Mouse (Mus musculus): ENCODE data around the gene Brms1.

The Brms1 gene

DNA sequence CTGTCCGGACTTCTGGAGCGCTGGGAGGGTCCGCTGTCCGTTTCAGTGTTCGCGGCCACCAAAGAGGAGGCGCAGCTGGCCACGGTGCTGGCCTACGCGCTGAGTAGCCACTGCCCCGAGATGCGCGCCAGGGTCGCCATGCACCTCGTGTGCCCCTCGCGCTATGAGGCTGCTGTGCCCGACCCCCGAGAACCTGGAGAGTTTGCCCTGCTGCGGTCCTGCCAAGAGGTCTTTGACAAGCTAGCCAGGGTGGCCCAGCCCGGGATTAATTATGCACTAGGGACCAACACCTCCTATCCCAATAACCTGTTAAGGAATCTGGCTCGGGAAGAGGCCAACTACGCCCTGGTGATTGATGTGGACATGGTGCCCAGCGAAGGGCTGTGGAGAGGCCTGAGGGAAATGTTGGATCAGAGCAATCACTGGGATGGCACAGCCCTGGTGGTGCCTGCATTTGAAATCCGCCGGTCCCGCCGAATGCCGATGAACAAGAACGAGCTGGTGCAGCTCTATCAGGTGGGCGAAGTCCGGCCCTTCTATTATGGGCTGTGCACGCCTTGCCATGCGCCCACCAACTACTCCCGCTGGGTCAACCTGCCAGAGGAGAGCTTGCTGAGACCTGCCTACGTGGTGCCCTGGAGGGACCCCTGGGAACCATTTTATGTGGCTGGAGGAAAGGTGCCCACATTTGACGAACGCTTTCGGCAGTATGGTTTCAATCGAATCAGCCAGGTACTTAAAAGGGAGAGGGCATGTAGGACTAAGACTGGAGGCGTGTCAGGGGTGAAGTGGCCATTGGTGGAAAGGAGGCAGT lies 1.6 kb upstream of the Brms1 start:
- DNase-seq: no peak

DNA sequence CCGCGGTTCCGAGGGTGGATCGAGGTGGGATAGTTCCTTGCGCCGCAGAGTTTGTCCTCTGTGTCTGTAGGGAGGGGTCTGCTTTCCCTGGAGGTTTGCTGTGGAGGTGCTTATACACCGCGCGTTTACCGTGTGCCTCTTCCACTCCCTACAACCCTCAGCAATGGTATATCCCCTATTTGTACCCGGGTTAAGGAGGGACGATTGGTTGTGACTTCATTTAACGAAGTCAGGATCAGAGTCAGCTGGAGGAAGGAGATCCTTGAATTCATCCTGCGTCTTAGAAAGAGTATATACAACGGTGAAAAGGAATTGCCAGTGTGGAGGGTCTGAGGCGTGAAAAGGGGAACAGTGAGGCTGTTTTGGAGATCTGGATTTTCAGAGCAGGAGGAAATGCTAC lies 434 bp downstream of the Brms1 start:
- no peak for DNase-seq

DNA sequence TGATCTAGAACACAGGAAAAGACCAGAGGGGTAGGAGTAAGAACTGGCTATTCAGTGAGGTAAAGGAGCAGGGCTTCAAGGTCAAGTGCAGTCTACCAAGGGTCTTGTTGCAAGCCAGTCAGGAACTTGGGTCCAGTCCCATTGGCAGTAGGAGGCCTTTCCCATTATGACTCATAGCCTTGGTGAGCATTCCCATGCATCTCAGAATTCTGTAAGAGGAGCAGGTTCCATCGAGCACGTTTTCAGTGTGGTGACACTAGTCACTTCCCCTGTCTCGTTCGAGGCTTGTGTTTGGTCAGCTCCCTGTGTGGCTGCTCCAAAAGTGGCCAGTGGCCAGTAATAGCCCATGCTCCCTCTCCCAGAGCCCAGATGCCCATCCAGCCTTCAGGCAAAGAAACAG lies 4.4 kb downstream of the Brms1 start:
- no peak for DNase-seq

DNA sequence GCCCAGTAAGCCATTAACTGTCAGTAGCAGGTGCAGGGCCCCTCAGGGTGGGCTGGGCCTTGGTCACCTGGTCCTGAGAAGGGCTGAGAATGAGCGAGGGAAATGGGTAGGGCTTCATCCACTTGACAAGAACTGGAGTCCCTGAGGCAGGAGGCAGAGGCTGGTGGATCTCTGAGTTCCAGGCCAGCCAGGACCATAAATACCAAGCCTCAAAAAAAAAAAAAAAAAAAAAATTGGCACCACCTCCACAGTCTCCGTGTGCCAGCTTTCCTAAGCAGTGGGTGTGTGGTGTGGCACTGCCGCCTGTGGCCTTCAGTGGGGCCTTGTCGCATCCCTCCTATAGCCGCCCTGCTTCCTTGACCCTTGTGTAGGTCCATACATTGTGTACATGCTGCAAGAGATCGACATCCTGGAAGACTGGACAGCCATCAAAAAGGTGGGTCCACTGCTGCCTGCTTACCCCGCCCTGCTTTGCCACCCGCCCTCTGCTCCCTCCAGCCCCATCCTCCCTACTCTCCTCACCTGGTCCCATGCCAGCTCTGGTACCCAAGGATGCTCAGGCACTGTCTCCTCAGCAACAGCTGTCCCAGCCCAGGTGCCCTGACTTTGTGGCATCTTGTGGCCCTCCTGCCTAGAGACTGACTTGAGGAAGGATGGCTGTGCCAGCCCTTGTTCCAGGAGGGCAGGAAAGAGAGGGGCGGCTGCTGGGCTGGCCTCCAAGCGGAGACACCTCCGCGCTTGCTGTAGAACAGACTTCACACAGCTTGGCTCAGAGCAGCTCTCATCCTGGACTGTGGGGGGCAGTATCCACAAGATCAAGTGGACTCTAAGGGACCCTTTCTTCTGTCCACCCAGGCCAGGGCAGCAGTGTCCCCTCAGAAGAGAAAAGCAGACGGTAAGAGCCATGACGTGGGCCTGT lies 7.2 kb downstream of the Brms1 start:
- no peak for DNase-seq

DNA sequence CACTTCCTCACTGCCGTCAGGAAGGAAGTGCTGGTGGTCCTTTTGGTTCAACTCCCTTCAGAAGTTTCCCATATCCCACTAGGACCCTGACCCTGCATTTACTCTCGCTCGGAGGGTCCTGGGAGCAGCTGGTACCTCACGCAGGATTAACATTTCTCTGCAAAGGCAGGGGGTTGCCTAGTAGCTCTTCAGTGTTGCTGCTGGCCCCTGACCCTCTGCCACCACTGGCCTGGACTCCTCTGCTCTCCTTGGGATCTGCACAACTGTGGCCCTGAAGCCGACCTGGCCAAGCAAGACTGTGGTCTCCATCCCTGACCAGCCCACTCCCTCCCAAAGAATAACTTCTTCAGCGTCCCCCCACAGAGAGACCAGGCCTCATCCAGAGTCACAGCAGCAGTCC lies 8.2 kb downstream of the Brms1 start:
- DNase-seq: no peak

DNA sequence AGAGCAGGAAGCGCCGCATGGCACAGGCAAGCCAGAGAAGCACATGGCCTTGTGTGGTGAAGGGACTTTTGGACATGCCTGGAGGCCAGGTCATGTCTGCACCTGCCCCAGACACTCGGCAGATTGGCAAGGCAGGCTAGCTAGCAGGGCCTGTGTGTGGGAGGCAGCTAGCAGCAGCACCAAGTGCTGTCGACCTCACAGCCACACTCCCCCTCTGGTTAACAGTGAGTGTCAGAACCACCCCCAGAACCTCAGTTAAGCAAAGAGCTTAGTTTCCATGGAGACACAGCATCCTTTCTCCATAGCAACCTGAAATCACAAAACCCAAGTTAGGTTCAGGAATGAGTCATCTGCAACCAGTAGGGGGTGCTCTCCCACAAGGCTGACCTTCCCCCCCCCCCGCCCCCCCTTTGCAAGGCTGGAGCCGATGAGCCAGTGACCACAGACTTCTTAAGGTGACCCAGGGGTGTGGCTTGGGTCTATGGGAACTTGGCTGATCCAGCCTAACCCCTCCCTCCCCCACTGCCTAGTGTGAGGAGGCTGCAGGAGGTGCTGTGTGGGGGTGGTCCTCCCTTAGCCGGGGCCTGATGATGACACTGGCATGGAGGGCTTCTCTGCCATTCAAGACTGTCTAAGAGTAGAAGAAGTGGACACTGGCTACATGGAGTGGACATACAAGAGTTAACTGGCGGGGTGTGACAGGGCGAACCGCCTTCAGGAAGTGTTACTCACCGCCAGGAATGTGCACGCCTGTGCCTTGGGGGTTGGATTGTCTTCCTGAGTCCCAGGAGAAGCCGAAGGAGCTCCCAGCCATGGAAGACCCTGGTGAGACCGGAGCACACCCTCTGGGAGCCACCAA lies 9.1 kb downstream of the Brms1 start, which contains the start of gene Rin1:
Gene Rin1 (plus strand): TSS at position 435 of the 859 bp plus-strand sequence.
- no peak for DNase-seq

DNA sequence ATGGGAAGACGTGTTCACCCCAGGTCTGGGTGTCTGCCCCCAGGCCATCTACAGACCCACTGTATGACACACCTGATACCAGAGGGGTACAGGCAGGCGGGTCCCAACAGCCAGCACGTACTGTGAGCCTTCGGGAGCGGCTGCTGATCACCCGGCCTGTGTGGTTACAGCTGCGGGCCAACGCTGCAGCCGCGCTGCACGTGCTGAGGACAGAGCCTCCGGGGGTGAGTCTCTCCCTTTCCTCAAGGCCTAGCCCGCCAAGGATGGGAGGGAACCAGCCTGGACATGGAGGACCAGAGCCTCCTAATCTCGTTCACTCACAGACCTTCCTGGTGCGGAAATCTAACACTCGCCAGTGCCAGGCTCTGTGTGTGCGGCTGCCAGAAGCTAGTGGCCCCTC lies 9.9 kb downstream of the Brms1 start:
- no peak for DNase-seq

DNA sequence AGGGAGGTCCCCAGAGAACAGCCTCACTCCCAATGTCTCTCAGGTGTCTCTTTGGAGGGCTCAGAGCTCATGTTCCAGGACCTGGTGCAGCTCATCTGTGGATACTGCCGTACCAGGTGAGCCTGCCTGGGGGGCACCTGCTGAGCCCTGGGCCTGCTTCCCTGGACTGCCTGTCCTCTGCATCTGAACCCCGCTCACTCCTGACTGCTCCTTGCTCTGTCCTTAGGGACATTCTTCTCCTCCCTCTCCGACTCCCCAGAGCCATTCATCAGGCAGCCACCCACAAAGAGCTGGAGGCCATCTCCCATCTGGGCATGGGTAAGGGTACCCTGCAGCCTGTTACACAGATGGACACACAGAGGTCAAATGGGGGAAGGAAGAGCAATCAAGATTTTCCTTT lies 10.4 kb downstream of the Brms1 start:
- DNase-seq: no peak

DNA sequence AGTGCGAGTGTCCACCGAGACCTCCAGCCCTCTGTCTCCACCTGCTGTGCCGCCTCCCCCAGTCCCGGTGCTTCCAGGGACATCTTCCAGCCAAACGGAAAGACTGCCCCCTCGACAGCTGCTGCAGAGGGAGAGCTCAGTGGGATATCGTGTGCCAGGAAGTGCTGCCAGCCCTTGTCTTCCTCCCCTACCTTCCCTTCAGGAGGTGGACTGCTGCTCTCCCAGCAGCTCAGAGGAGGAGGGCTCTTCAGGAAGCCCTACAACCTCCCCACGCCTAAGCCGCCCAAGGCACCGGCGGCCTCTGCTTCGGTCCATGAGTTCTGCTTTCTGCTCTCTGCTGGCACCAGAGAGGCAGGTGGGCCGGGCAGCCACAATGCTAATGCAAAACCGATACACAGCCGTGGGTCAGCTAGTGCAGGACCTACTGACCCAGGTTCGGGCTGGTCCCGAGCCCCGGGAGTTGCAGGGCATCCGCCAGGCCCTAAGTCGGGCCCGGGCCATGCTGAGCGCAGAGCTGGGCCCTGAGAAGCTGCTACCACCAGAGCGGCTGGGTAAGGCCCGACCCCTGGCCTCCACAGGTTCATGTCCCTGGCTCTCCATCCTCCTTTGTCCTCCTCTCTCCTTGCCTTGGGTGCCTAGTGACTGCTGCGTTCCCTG lies 11.1 kb downstream of the Brms1 start:
- DNase-seq: no peak

DNA sequence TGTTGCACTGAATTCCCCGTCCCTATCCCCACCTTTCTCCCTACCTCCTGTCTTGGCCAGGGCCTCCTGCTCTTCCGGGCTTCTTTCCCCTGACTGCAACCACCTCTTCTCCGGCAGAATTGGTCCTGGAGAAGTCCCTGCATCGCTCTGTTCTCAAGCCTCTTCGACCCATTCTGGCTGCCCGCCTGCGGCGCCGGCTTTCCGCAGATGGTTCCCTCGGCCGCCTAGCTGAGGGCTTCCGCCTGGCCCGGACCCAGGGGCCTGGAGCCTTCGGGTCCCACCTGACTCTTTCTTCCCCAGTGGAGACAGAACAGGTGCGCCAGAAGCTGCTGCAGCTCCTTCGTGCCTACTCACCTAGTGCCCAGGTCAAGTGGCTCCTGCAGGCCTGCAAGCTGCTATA lies 11.7 kb downstream of the Brms1 start:
- DNase-seq: no peak

DNA sequence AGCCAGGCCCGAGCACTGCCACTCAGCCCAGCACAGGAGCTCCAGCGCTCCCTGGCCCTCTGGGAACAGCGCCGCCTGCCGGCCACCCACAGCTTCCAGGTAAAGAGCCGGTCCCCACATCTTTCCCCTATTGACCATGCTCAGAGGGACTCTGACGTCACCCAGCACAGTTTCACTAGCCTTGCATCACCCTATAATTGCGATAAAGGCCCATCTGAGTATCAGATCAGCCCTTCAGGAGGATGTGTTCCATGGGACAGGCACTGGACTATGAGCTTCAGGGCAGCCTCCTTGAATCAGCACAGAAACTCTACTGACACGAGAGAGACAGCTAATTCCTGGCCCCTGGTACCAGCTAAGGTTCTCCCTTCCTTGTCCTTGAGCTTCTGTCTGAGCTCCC lies 12.8 kb downstream of the Brms1 start:
- DNase-seq: peak in 1 of 2 experiments; percentile 48

DNA sequence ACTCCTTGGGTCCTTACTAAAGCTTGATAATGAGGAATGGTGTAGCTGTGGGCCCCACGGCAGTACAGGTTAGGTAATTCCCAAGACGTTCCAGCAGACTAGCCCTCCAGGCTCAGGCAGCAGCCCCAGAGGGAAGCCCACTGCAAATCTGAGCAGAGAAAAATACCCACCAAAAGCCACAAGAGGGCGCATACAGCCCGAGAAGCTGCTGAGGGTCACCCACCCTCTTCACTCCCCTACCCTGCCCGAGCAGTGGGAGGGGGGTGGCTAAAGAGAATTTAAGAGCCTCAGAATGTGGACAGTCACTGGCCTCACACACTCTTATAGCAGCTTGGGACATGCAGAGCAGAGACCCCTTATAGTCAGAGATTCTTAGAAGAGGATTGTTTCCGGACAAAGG lies 15.1 kb downstream of the Brms1 start:
- DNase-seq: no peak

DNA sequence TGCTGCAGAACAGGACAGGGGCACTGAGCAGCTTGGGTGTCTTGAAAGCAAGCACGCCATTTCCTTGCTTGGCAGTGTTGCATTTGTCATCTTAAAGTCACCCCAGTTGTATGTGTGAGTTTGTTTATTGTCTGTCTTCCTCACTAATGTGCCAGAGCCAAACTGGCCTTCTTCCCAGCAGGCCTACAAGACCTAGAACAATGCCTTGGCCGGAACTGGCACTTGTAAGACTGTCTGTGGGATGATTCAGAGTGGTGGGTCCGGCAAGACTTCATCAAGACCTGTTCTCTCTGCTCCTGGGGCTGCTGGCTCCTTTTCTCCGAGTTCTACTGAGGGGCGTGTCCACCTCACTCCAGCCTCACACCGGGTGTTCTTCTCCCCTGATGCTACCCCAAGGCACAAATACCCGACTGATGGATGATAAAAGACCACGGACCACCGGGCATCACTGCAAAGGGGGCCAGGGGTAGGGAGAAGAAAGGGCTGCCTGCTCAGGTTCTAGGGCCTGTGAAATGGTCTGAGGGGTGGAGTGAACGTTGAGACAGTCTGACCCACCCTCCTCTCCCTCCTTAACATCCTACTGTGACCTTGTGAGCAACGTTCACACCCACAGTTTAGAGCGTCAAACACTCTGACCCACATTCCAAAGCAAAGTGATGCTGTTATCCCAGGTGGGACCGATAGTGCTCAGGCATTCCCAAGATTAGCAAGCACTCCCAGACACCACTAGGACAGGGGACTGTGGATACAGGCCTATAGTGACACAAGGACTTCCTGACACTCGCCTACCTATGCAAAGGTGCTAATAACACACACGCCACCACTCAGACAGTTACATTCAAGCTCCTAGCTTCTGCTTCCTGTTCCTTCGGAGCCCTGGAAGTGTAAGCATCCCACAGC lies 17.0 kb downstream of the Brms1 start:
- no peak for DNase-seq

DNA sequence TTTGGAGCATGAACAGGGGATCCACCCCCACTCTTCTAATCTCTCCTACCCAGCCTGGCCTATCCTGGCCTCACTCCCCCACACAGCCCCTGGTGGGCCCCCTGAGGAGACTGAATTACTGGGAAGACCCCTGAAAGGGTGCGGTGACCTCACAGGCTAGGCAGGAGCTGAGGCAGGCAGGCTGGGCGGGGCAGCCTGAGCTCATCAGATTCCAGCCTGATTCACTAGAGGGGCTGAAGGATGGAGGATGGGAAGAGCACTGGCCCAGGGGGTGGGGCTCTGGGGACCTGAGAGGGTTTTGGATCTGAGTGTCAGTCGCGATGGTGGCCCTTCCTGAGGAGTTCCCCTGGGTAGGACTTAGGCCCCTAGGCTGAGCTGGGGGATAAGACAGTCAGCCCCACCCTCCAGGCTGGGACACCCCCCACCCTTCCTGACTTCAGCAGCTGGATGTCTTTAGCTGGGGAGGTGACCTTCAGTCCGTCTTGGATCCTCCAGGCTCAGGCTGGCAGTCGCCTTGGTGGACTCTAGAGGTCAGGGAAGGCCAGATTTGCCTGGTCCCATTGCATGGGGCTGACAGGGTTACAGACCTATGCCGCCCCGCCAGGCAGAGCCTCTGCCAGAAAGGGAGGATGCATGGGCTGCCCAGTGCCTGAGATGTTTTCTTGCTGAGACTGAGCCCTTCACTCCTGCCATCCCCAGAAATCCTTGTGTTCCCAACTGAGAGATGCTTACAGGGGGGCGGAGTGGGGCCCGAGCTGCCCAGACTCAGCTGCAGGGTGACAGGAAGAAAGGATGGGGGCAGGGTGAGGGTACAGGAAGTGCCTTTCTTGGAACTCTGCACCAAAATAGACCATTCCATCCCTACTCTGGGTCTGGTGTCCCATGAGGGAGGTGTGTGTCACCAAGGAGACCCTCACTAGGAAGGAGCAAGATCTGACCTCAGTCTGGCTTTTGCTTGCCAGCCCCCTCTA lies 17.9 kb downstream of the Brms1 start:
- DNase-seq: no peak

DNA sequence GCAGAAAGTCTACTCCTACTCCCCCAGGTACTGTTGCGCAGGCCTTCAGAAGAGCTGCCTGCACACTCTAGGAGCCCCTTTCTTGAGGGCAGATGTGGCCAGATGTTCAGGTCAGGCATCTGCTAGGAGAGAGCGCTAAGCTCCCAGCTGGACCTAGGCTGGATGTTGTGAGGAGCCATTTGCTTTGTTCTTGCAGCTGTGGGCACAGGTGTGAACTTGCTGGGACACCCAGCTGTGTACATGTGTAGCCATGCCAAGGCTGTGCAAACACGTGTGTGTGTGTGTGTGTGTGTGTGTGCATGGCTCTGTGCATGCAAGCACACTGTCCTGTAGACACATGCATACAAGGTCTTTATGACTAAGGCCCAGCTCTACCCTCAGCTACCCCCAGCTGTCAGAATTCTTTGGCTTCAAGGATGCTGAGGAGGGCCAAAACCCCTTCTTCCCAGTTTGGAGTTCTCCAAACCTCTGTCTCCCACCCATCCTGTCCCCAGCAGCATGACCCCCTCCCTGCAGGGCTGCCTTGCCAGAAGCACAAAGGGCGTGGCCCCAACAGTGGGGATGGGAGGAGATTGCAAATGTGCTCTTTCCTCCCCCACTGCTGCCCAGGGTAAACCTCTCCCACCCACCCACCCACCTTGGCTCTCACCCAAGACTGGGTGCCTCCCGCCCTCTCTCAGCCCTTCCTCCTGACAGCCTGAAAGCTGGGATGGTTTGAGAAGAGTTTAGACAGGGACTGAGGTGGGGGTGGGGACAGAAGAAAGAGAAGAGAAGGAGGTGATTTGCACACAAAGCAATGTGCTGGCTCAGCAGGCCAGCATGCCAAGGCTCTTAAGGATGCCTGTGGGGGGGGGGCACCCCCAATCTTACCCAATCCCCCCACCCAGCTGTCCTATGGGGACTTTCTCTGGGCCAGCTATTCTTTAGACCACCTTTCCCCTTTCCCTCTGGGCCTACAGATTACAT lies 19.5 kb downstream of the Brms1 start:
- no peak for DNase-seq

DNA sequence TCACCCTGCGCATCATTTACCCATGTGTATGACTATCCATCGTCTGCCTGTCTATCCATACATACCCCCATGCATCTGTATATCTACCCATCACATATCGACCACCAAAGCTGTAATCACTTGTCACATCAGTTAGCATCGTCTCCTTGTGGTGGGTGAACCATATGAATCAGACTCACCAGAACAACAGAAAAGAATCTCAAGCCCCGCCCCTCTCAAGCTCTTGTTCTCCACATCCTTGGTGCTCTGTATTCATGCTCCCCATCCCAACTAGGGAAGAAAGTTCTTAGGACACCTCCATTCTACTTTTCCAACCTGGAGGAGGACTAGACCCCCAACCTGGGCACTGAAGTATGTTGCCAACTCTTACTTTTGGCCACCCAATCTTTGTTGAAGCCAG lies 20.9 kb downstream of the Brms1 start:
- DNase-seq: no peak

DNA sequence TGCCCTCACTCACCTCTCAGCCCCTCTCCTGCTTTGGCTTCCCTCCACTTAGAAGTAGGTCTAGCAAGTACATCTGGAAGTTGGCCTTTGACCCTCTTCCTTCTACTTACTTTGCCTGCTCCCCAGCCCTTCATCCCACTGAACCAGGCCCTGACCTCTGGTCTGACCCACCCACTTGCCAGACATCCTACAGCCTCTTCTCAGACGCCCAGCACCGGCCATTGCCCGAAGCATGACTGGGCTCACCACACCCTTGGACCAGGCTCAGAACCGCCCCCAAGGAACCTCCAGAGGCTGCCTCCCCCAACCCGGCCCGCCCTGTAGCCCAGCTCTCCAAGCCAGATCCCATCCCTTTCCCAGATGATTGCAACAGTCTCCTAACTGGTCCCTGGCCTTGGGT lies 21.3 kb downstream of the Brms1 start:
- no peak for DNase-seq

DNA sequence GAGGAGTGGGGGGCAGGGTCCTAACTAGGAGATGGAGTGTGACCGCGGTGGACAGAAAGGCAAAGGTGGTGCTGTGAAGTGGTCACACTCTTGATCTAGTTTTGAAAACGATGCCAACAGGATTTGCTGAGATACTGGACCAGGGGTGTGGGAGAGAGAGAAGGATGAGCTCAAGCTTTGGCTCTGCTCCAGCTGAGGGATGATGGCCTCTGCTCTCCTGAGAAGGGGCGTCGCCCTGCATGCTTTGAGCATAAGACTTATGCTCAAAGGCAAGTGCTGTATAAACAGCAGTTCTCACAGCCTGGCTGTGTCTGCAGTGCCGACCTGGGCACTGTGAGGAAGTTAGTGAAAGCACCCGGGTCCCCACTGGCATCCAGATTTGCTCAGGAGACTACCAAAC lies 23.9 kb downstream of the Brms1 start:
- DNase-seq: no peak
